ENCODE assay signal across 10 mouse cellular contexts in genomic region chr13:75940791-75941517, GRCm38 (mm10). TPM values are rescaled to one million over a fixed set of nuclear protein-coding genes. Genes with fewer than 3 reads are reported as not detected.
A peak's percentile ranks its signal among the peaks of the same experiment; 100 is the strongest.
DNase-seq lines count a peak whose midpoint lies in the region; ATAC-seq and TF ChIP-seq lines count a peak whose summit lies in the region.
"Had no signal": no experiment of that assay in that cellular context is flagged by ENCODE, and none has a peak within 500 bp of the region (broad histone marks: within the 10 kb centered on the region; RNA-seq: fewer than 3 reads in every experiment).

No protein-coding gene starts in this region.

- ATAC-seq in limb, embryonic 14.5 days (ENCODE audit: low FRiP score, low read depth), result no peak
- ATAC-seq: liver, embryonic 12.5 days had no signal

- TF ChIP-seq CTCF in gastrocnemius, adult 2 months (IDR thresholded peaks at IDR 0.05), result no peak

- H3K9ac ChIP-seq in limb, embryonic 14.5 days (ENCODE audit: low read depth, low read length, severe bottlenecking), result no peak overlapping the region
- H3K9ac ChIP-seq: liver, embryonic 12.5 days had no signal

- H3K9me3 ChIP-seq in limb, embryonic 14.5 days (ENCODE audit: control insufficient read depth, low read length), result no peaks in the 10 kb centered on the region
- H3K9me3 ChIP-seq: liver, embryonic 12.5 days had no signal

- no peak for TF ChIP-seq POLR2A in limb, embryonic 14.5 days (IDR thresholded peaks at IDR 0.05; ENCODE audit: borderline replicate concordance, extremely low read depth, insufficient read depth, insufficient read length)

- peak overlapping the region; percentile 97; the same call in 1 of the 2 replicates for H3K4me3 ChIP-seq in gastrocnemius, adult 2 months
- H3K4me3 ChIP-seq in limb, embryonic 14.5 days (replicated peaks; ENCODE audit: low read length), result peak overlapping the region; percentile 19
- H3K4me3 ChIP-seq: liver, embryonic 12.5 days had no signal

- peak overlapping the region; percentile 46 for H3K27ac ChIP-seq in gastrocnemius, adult 2 months
- no peak overlapping the region for H3K27ac ChIP-seq in limb, embryonic 14.5 days (replicated peaks; ENCODE audit: low read depth, low read length)
- H3K27ac ChIP-seq: liver, embryonic 12.5 days had no signal

- 79% methylated on average over 2 of the region's 2 CpGs for WGBS in limb, embryonic 14.5 days

- no peak for DNase-seq in gastrocnemius, adult 2 months
- no peak for DNase-seq in gastrocnemius, postnatal 4 days (ENCODE audit: low spot score in 2 of 2)
- DNase-seq in brain, adult 2 months (ENCODE audit: low read depth, low spot score), result peak; percentile 18
- peak; percentile 5 to 16 for DNase-seq in heart, postnatal 10 days
- no peak for DNase-seq in limb, embryonic 14.5 days (ENCODE audit: low spot score)
- no peak for DNase-seq in natural killer cell, adult 2 months (ENCODE audit: low spot score in 2 of 2)
- DNase-seq in right cerebral cortex, postnatal 10 days (ENCODE audit: low spot score in 2 of 2), result no peak
- DNase-seq in urinary bladder, postnatal 4 days (ENCODE audit: low spot score in 2 of 2), result no peak
- DNase-seq: adrenal gland, postnatal 36 days had no signal

- intact Hi-C loops in gastrocnemius, adult 2 months (cut with DNase I), result no loop called here
- intact Hi-C loops in heart, postnatal 10 days (cut with DNase I), result loop anchor here (5.0 kb wide), 1 partner anchor 156 kb away; the partner anchor contains the start of genes Arsk and Ttc37

- H3K4me1 ChIP-seq in limb, embryonic 14.5 days (ENCODE audit: control insufficient read depth, insufficient read depth, low read length), result peaks cover 12% of the 10 kb centered on the region

- peaks cover 20% of the 10 kb centered on the region for H3K36me3 ChIP-seq in limb, embryonic 14.5 days (ENCODE audit: control insufficient read depth, insufficient read depth, low read length)
- H3K36me3 ChIP-seq: liver, embryonic 12.5 days had no signal

- peak overlapping the region; percentile 42 for H3K4me2 ChIP-seq in limb, embryonic 14.5 days (replicated peaks; ENCODE audit: low read depth, low read length, severe bottlenecking)
- H3K4me2 ChIP-seq: liver, embryonic 12.5 days had no signal

- no peaks in the 10 kb centered on the region for H3K27me3 ChIP-seq in limb, embryonic 14.5 days (ENCODE audit: control insufficient read depth, insufficient read depth, low read length)

RNA-seq across cellular contexts. Expression of gene Rhobtb3, which starts 2.8 kb away (rescaled TPM):
- total RNA-seq in gastrocnemius, adult 2 months (2021), result 10 to 100 TPM; 16.7 to 16.9 TPM
- 10 to 100 TPM; 40.1 to 43.0 TPM for total RNA-seq in gastrocnemius, postnatal 4 days (2021)
- 10 to 100 TPM; 23.9 to 25.9 TPM for total RNA-seq in heart, postnatal 10 days (2021)
- polyA plus RNA-seq in limb, embryonic 14.5 days (2012; rRNA removed), result 30.7 and 31.7 TPM in 2 replicates
- 53.3 and 56.7 TPM in 2 replicates for polyA plus RNA-seq in limb, embryonic 14.5 days (2014; fragmentation: Nextera tagmentation; extraction: Ambion mirVana)

RNA-seq across cellular contexts. Expression of gene Spata9, which starts 26.0 kb away (rescaled TPM):
- not detected for total RNA-seq in gastrocnemius, adult 2 months (2021)
- total RNA-seq in gastrocnemius, postnatal 4 days (2021), result under 1 TPM in 1 of 2 experiments, not detected in 1; 0.56 TPM
- total RNA-seq in heart, postnatal 10 days (2021), result not detected
- polyA plus RNA-seq in limb, embryonic 14.5 days (2012; rRNA removed), result 0.24 TPM in 1 of 2 replicates, not detected in the other
- 0.28 and 0.50 TPM in 2 replicates for polyA plus RNA-seq in limb, embryonic 14.5 days (2014; fragmentation: Nextera tagmentation; extraction: Ambion mirVana)
- total RNA-seq: adrenal gland, postnatal 36 days had no signal

Comparison
In these comparisons a context has a peak if more than half of its experiments do, and no peak if none do; other contexts are left out.
1. DNase-seq: peak in brain, adult 2 months (single experiment) and heart, postnatal 10 days (2 of 2); none in gastrocnemius, adult 2 months (single experiment), gastrocnemius, postnatal 4 days (0 of 2), limb, embryonic 14.5 days (single experiment), natural killer cell, adult 2 months (0 of 2), right cerebral cortex, postnatal 10 days (0 of 2) and urinary bladder, postnatal 4 days (0 of 2).